Mouse (Mus musculus) forebrain, embryonic 11.5 days (tissue): Measurements from ENCODE around the gene Gm21860. TPM values are rescaled to one million over a fixed set of nuclear protein-coding genes. Genes with fewer than 3 reads are reported as not detected.
"Not testable (repeated sequence)": the region's sequence is repeated elsewhere in the genome, so short reads cannot be mapped to it uniquely, and the experiment has no call there.

Experiments used
- ATAC-seq: fragments of 200-750 bp; cut with Nextera tagmentation; replicated peaks from 2 replicates; pipeline ENCODE4 v1.8.0; 2017; ENCODE audit warnings: moderate TSS enrichment; ENCODE audit not compliant: low FRiP score
- DNase-seq: peaks from one replicate; pipeline ENCODE4 v3.0.0-alpha.2; 2017; ENCODE audit warnings: low spot score
- H3K27ac ChIP-seq: fragments of 300-500 bp; sonication (generic); 2 replicates; pipeline ENCODE4 v1.5.1; 2014; ENCODE audit warnings: low read depth, low read length
- H3K27me3 ChIP-seq: fragments of 300-500 bp; sonication (generic); 2 replicates; pipeline ENCODE4 v1.6.1; 2014; ENCODE audit warnings: mild to moderate bottlenecking, low read length, mixed read lengths; ENCODE audit not compliant: control insufficient read depth, insufficient read depth
- H3K36me3 ChIP-seq: fragments of 300-500 bp; sonication (generic); 2 replicates; pipeline ENCODE4 v1.6.1; 2014; ENCODE audit warnings: mild to moderate bottlenecking, low read length, moderate library complexity, mixed read lengths; ENCODE audit not compliant: control insufficient read depth, insufficient read depth
- H3K4me1 ChIP-seq: fragments of 300-500 bp; sonication (generic); replicated peaks from 2 replicates; pipeline ENCODE4 v1.6.1; 2014; ENCODE audit warnings: low read length, mixed read lengths; ENCODE audit not compliant: control insufficient read depth, insufficient read depth
- H3K4me2 ChIP-seq: fragments of 300-500 bp; sonication (generic); 2 replicates; pipeline ENCODE4 v1.6.1; 2014; ENCODE audit warnings: low read depth, mild to moderate bottlenecking, low read length, moderate library complexity, mixed read lengths; ENCODE audit not compliant: severe bottlenecking
- H3K4me3 ChIP-seq: fragments of 300-500 bp; sonication (generic); 2 replicates; pipeline ENCODE4 v1.5.1; 2014; ENCODE audit warnings: low read depth, low read length
- H3K9ac ChIP-seq: fragments of 300-500 bp; sonication (generic); 2 replicates; pipeline ENCODE4 v1.6.1; 2014; ENCODE audit warnings: low read length
- H3K9me3 ChIP-seq: fragments of 300-500 bp; sonication (generic); 2 replicates; pipeline ENCODE4 v1.6.1; 2016; ENCODE audit warnings: low read length, mixed read lengths; ENCODE audit not compliant: control insufficient read depth
- WGBS: fragments of 180-500 bp; shearing (Covaris S2); extraction: QIAGEN DNeasy Blood & Tissue Kit; methylation state at CpG from one replicate; pipeline ENCODE4 v1.1.7; 2014; 5-methylcytosine and 5-hydroxymethylcytosine counted together
- polyA plus RNA-seq: library from polyadenylated mRNA; unstranded; fragments of >200 nt; fragmentation: Nextera tagmentation; extraction: Ambion mirVana; gene quantifications from 2 replicates; pipeline ENCODE4 v1.2.1, GENCODE M21; 2014

The Gm21860 gene
- polyA plus RNA-seq, 1 experiment from 2014 or later, result not detected

DNA sequence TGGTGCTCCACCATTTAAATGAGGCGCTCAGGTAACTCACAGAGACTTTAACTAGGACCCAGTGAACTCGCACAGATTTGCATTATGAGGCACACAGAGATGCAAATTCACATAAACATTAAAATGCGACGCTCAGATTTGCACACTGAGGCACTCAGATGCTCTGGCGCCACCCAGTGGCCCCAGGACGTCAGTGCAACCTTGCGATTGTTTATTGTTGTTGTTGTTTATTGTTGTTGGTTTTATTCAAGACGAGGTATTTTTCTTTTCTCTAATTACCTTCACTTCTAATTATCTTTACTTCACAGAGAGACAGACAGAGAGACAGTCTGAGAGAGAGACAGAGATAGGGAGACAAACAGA, 20.3 kb downstream of the Gm21860 start:
- not testable (repeated sequence) for H3K36me3 ChIP-seq, ATAC-seq, H3K4me3 ChIP-seq, H3K4me1 ChIP-seq, H3K4me2 ChIP-seq, H3K9ac ChIP-seq, H3K27ac ChIP-seq, H3K27me3 ChIP-seq
- H3K9me3 ChIP-seq, result peaks cover 11% of the 10 kb centered on the region
- DNase-seq, result peak; percentile 67
- 74% methylated on average over 8 of the region's 8 CpGs for WGBS

DNA sequence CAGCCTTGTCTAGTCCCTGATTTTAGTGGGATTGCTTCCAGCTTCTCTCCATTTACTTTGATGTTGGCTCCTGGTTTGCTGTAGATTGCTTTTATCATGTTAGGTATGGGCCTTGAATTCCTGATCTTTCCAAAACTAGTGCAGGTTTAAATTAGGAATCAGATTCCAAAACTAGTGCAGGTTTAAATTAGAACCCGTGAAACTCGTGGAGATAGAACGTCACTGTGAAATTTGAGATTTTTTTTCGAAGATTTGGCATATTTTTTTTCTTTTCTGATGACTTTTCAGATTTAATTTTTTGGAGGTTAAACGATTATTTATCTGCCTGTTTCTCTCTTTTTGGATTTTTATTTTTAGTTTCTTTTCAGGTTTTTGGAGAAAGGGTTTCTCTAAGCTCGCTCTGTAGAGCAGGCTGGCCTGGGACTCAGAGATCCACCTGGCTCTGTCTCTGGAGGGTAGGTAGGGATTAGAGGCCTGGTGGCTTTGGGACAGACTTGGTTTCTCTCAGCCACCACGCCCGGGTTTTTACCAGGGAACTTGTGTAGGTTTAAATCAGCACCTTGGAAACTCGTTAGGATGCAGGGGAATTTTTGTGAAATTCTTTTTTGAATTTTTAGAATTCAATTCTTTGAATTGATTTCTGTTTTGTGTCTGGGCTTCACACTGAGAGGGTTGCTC, 20.8 kb downstream of the Gm21860 start:
- not testable (repeated sequence) for DNase-seq, H3K4me3 ChIP-seq, H3K27me3 ChIP-seq, H3K9ac ChIP-seq, H3K27ac ChIP-seq, H3K4me1 ChIP-seq, H3K36me3 ChIP-seq, H3K4me2 ChIP-seq, H3K9me3 ChIP-seq, ATAC-seq
- WGBS, result 85% methylated on average over 8 of the region's 9 CpGs

DNA sequence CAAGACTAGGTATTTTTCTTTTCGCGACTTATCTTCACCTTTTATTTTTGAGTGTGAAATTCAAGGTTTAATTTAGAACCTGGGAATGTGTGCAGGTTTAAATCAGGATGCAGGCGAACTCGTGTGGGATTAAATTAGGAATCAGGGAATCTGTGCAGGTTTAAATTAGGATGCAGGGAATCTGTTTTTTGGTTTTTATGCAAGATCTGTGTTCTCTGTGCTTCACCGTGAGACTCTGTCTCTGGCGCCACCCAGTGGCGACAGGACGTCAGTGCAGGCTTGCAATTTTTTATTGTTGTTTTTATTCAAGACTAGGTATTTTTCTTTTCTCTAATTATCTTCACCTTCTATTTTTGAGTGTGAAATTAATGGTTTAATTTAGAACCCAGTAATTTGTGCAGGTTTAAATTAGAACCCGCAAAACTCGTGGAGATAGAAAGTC, 22.5 kb downstream of the Gm21860 start:
- ATAC-seq (peak; percentile 54), DNase-seq (peak; percentile 78)
- WGBS, result 58% methylated on average over 10 of the region's 10 CpGs
- H3K27ac ChIP-seq, H3K27me3 ChIP-seq, H3K4me3 ChIP-seq, H3K9me3 ChIP-seq, H3K9ac ChIP-seq, H3K4me2 ChIP-seq, H3K4me1 ChIP-seq, H3K36me3 ChIP-seq: not testable (repeated sequence)

DNA sequence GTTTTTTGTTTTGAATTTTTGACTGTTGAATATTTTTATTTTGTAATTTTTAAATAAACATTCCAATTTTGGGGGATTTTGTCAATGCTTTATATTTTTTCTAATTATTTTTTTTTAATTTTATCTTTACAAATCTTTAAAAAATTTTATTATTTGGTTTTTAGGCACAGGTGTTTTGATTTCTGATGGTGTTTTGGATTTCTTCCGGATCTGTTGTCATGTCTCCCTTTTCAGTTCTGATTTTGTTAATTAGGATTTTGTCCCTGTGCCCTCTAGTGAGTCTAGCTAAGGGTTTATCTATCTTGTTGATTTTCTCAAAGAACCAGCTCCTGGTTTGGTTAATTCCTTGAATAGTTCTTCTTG, 23.0 kb downstream of the Gm21860 start:
- H3K27me3 ChIP-seq, H3K9ac ChIP-seq, H3K36me3 ChIP-seq, H3K4me3 ChIP-seq, H3K9me3 ChIP-seq, DNase-seq, ATAC-seq, H3K27ac ChIP-seq, H3K4me2 ChIP-seq, H3K4me1 ChIP-seq: not testable (repeated sequence)
- WGBS, result 53% methylated on average over 1 of the region's 1 CpGs

DNA sequence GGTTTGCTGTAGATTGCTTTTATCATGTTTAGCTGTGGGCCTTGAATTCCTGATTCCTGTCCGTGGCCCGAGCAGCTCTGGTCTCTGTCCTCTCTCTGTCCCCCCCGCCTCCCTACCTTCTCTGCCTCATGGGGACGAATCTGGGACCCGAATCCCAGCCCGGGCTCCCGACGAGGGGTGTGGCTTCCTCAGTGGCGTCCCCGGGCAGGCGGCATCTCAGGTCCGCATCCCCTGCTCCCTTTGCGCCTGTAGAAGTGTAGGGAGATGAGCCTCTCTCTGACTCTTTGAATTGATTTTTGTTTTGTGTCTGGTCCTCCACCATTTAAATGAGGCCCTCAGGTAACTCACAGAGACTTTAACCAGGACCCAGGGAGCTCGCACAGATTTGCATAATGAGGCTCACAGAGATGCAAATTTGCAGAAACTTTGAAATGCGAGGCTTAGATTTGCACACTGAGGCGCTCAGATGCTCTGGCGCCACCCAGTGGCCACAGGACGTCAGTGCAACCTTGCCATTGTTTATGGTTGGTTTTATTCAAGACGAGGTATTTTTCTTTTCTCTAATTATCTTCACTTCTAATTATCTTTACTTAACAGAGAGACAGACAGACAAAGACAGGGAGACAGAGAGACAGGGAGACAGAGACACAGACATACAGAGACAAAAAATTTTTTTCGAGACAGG, 23.6 kb downstream of the Gm21860 start:
- not testable (repeated sequence) for H3K9ac ChIP-seq, H3K4me1 ChIP-seq, H3K9me3 ChIP-seq, H3K36me3 ChIP-seq, H3K4me3 ChIP-seq, H3K4me2 ChIP-seq, H3K27ac ChIP-seq, H3K27me3 ChIP-seq
- WGBS, result 67% methylated on average over 20 of the region's 20 CpGs
- peak; percentile 92 for ATAC-seq
- peak; percentile 85 for DNase-seq

DNA sequence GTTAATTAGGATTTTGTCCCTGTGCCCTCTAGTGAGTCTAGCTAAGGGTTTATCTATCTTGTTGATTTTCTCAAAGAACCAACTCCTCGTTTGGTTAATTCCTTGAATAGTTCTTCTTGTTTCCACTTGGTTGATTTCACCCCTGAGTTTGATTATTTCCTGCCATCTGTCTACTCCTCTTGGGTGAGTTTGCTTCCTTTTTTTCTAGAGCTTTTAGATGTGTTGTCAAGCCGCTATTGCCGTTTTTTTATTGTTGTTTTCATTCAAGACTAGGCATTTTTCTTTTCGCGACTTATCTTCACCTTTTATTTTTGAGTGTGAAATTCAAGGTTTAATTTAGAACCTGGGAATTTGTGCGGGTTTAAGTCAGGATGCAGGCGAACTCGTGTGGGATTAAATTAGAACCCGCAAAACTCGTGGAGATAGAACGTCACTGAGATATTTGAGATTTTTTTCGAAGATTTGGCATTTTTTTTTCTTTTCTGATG, 24.8 kb downstream of the Gm21860 start:
- not testable (repeated sequence) for ATAC-seq, H3K4me3 ChIP-seq, H3K9ac ChIP-seq, H3K4me1 ChIP-seq, H3K4me2 ChIP-seq, H3K9me3 ChIP-seq, H3K36me3 ChIP-seq, DNase-seq, H3K27me3 ChIP-seq, H3K27ac ChIP-seq
- WGBS, result 74% methylated on average over 11 of the region's 12 CpGs

DNA sequence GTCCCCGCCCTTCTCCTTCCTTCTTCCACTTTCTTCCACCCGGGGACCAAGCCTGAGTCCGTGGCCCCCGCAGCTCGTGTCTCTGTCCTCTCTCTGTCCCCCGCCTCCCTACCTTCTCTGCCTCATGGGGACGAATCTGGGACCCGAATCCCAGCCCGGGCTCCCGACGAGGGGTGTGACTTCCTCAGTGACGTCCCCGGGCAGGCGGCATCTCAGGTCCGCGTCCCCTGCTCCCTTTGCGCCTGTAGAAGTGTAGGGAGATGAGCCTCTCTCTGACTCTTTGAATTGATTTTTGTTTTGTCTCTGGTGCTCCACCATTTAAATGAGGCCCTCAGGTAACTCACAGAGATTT, 25.7 kb downstream of the Gm21860 start:
- H3K4me2 ChIP-seq, H3K4me3 ChIP-seq, H3K36me3 ChIP-seq, DNase-seq, H3K9ac ChIP-seq, H3K27me3 ChIP-seq, H3K27ac ChIP-seq, H3K4me1 ChIP-seq, H3K9me3 ChIP-seq: not testable (repeated sequence)
- ATAC-seq, result peak; percentile 62
- 77% methylated on average over 14 of the region's 17 CpGs for WGBS

DNA sequence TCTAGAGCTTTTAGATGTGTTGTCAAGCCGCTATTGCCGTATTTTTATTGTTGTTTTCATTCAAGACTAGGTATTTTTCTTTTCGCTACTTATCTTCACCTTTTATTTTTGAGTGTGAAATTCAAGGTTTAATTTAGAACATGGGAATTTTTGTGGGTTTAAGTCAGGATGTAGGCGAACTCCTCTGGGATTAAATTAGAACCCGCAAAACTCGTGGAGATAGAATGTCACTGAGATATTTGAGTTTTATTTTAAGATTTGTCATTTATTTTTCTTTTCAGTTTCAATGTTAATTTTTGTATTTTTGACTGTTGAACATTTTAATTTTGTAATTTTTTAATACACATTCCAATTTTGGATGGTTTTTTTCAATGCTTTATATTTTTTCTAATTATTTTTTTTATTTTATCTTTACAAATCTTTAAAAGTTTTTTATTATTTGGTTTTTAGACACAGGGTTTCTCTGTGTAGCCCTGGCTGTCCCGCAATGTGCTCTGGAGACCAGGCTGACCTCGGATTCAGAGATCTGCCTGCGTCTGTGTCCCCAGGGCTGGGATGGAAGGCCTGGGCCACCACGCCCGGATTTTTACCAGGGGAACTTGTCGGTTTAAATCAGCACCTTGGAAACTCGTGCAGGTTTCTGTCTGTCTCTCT, 26.2 kb downstream of the Gm21860 start:
- H3K9ac ChIP-seq, H3K4me1 ChIP-seq, ATAC-seq, DNase-seq, H3K36me3 ChIP-seq, H3K4me2 ChIP-seq, H3K9me3 ChIP-seq, H3K4me3 ChIP-seq, H3K27ac ChIP-seq, H3K27me3 ChIP-seq: not testable (repeated sequence)
- 82% methylated on average over 11 of the region's 13 CpGs for WGBS
